Mouse (Mus musculus) layer of hippocampus, postnatal 25 days (tissue): ENCODE measurements at regions not wholly inside any gene's neighbourhood (a gene's known extent, or its start where the extent isn't known, plus 50 kb on each side); places are given as distances from the start of the nearest gene placed in this dataset.

Source experiments
- DNase-seq, 2 experiments: peaks; one replicate each; pipeline ENCODE4 v3.0.0; 2022; ENCODE audit warnings: mixed read lengths in 2 of 2, low spot score in 1 of 2; ENCODE audit errors: extremely low spot score in 1 of 2

GRCm38 (mm10) chr17:51683318-51683717 is 149.8 kb downstream of the Satb1 start:
- DNase-seq, result no peak

- DNase-seq, result no peak
These were observed 150.7 kb downstream of the Satb1 start for GRCm38 (mm10) chr17:51682368-51682767.

DNA sequence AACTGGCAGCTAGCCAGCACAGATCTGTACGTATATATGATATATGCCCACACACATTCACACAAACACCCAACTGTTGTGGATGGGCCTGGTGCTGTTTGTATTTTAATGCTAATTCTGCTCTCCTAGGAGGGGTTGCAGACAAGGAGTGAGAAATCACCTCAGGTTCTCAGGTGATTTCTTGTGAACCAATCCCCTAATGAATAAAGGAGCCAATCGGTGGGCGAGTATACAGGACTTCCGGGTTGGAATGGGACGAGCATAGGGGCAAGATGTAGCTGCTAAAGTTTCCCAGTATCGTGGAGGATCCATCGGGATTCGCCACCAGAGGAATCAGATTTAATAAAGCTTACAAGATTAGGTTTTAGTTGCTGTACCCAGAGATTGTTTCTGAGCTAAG is 155.6 kb downstream of the Satb1 start:
- DNase-seq, result no peak

GRCm38 (mm10) chr17:51658408-51658807 is 174.7 kb downstream of the Satb1 start:
- no peak for DNase-seq

- no peak for DNase-seq
These were observed 179.2 kb downstream of the Satb1 start for GRCm38 (mm10) chr17:51653881-51654280.

DNA sequence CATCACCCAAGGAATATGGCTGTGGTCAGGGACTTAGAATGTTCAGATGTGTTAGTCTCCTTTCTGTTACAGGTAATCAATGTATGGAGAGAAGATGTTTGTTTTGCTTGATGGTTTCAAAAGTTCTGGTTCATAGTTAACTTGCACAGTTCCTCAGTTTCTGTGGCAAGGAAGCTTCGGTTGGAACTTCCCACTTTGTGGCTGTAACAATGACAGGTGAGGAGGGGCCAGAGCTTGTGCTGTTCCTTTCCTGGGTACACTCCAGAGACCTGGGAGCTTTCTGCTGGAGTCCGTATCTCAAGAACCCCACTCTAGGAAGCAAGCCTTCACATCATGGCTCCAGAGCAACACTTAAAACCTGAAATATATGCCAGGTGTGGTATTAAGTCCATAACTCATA is 181.2 kb downstream of the Satb1 start:
- no peak for DNase-seq

DNA sequence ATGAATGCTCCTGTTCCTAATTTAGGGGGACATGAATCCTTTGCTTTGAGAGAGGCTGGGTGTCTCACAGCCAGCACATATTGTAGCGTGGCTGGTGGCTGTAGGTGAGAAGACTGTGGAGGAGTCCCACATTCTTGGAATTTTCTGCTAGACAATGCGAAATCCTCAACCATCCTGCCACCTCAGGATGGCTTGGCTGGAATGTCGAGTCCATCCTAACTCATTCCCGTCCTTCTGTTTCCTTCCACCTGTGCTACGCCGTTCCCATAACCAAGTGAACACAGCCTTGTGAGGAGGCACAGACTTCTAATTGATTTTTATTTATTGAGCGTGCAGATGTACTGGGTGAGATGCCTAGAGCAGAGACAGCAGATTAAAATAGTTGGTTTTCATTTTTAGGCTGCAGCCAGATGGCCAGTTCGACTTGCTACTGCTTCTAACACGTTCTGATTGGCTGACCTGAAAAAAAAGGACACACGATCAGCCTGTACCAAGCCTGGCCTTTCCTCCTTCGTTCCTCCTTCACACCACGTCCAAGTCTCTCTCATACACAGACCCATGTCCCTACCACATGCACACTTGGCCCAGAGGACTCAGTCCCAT is 183.8 kb downstream of the Satb1 start:
- no peak for DNase-seq

- no peak for DNase-seq
These were observed 186.7 kb downstream of the Satb1 start for GRCm38 (mm10) chr17:51646416-51646815.

DNA sequence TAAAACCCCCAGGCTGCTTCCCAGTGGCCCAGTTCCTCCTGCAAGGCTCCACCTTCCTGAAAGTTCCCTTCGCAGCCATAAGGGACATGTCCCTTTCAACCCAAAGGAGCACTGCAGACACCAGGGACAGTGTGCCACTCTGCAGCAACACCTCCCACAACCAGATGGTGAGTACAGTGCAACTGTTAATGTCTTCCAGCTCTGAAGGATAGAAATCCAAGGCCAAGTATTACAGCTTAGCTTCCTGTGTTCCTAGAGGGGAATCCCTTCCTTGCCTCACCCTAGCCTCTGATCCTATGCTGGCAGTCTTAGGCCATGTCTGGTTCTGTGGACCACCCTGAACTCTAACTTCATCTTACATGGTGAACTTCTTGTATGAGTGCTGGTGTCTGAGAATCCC is 187.2 kb downstream of the Satb1 start:
- DNase-seq, result no peak

DNA sequence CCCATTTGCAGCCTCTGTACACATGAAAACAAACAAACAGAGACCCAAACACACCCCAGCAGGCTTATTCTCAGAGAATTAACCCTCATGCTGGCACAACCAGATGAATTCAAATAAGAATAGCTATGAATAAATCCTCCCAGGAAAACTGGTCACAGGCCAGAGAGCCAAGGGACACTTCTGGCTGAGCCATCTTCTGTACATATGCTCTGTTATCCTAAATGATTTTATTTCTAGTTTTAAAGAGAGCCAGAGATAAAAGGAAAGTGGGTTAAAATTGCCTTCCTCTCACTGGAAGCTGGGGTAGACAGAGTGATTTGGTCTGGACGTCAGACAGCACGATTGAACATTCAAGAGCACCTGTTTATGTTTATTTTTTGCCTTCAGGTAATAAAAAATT is 190.4 kb downstream of the Satb1 start:
- no peak for DNase-seq

DNA sequence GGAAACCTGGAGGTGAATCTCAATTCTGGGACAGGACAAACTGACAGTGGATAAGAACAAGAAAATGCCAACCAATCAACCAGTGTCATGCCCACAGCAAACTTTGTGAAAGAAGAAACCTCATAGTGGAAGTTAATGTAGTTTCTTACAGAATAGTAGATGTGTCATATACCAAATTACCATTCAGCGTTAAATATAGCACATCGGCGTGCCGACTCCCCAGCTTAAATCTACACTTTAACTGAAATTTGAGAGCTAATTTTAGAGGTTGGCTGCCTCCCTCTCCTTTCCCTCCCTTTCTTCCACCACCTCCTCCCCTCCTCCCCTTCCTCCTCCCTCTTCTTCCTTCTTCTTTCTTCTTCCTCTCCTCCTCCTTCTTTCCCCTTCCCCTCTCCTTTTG is 197.2 kb downstream of the Satb1 start:
- no peak for DNase-seq

- no peak for DNase-seq
These were observed 201.5 kb downstream of the Satb1 start for GRCm38 (mm10) chr17:51631574-51631973.

DNA sequence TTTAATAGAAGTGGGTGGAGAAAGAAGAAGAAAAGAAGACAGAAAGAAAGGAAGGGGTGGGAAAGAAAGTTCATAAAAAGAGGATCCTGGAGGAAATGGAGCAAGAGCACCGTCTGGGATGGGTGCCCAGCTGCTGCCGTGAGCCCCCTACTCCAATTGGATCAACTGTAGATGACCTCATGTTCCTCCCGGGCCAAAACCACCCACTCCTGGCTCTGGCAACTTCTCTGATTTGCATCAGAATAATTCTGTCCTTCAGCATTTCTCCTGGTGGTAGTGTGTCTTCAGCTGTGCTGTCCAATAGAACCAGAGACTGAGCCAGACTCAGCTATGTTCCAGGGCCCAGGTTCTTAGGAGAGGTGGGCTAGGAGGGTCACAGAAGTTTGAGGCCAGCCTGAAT is 212.6 kb downstream of the Satb1 start:
- DNase-seq, result no peak

DNA sequence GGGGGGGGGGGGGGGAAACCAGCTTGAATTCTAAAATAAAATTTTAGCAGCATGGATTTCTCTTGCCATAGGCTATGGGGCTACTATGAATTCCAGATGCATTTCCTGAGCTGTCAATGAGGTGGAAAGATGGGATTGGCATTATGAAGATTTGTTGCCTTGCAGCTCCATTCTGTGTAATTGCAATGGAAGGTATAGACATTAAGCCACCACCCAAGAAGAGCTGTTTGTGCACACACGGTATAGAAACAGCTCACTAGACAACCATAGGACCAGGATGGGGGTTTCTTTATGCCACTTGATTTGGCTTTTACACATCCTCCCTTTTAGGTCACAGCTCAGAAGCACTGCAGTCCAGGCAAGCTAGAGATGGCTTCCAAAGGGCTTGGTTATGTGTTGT is 247.8 kb downstream of the Satb1 start:
- DNase-seq, result no peak

- DNase-seq, result peak in 1 of 2 experiments; percentile 5
These were observed 248.9 kb downstream of the Satb1 start for GRCm38 (mm10) chr17:51583984-51584880.

- DNase-seq, result no peak
These were observed 249.8 kb downstream of the Satb1 start for GRCm38 (mm10) chr17:51583277-51583676.

DNA sequence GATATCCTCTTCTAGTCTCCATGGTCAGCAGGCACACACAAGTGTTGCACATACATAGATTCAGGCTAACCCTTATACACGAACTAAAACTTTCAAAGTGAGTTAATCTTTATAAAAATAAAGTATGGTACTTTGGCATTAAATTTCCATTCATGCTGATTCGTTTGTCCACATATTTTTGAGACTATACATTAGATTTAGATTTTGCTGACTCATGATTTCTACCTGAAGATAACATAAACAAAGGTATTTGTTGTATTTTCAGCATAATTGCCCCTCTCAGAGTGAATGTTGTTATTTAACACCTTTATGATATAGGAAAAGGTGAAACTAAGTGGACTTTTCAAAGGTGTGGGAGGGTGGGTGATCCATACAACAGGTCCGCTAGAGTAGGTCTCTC is 277.2 kb downstream of the Satb1 start:
- DNase-seq, result no peak

DNA sequence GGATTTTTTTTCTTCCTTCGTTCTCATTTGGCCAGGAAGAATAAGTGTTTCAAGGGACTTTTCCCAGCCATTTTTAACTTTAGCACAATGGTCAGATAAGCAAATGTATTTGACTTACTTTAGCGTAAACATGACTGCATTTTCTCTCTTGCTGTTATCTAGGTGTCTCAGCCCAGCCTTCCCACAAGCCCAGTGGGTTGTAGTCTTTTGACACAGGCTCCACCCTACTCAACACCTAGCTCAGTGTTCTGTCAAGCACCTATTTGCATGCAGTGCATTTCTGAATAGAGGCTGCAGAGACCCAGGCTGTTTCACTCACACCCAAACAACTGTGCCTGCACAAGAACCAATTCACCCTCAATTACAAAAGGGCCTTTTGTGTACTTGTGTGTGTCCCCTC is 278.6 kb downstream of the Satb1 start:
- no peak for DNase-seq

GRCm38 (mm10) chr17:51552277-51553015 is 280.6 kb downstream of the Satb1 start:
- DNase-seq, result no peak

GRCm38 (mm10) chr17:51546999-51547398 is 286.1 kb downstream of the Satb1 start:
- no peak for DNase-seq

GRCm38 (mm10) chr17:51542544-51542943 is 290.5 kb downstream of the Satb1 start:
- DNase-seq, result no peak
